Mouse (Mus musculus): Measurements from ENCODE around the gene Mas1. TPM values are rescaled to one million over a fixed set of nuclear protein-coding genes. Genes with fewer than 3 reads are reported as not detected.

Mas1 gene
- polyA plus RNA-seq, 2 experiments = 1.7 to 2.1 TPM

GRCm38 (mm10) chr17:12799368-12800275 lies 68.3 kb downstream of the Mas1 start:
- Histone ChIP-seq H3K4me1 (ENCODE audit: control insufficient read depth, insufficient read depth, low read length) (peaks cover 17% of the 10 kb centered on the region), H3K4me2 (replicated peaks; ENCODE audit: low read depth, low read length, severe bottlenecking) (no peak overlapping the region), H3K9ac (ENCODE audit: low read depth, low read length, severe bottlenecking) (no peak overlapping the region), H3K27ac (replicated peaks; ENCODE audit: low read depth, low read length) (no peak overlapping the region), H3K36me3 (ENCODE audit: control insufficient read depth, insufficient read depth, low read length) (0 out of 2 replicates have a peak, but pooled peaks cover 3% of the 10 kb centered on the region), H3K27me3 (ENCODE audit: control insufficient read depth, insufficient read depth, low read length) (no peaks in the 10 kb centered on the region), H3K4me3 (replicated peaks; ENCODE audit: low read length) (no peak overlapping the region), H3K9me3 (ENCODE audit: control insufficient read depth, low read length) (no peaks in the 10 kb centered on the region)
- TF ChIP-seq POLR2A (IDR thresholded peaks at IDR 0.05; ENCODE audit: borderline replicate concordance, extremely low read depth, insufficient read depth, insufficient read length) = no peak
- ATAC-seq (ENCODE audit: low FRiP score, low read depth) (0 out of 2 replicates have a peak, but pooled peaks have one; percentile 11), DNase-seq (ENCODE audit: low spot score) (peak; percentile 69)
- 75% methylated on average over 12 of the region's 12 CpGs for WGBS

DNA sequence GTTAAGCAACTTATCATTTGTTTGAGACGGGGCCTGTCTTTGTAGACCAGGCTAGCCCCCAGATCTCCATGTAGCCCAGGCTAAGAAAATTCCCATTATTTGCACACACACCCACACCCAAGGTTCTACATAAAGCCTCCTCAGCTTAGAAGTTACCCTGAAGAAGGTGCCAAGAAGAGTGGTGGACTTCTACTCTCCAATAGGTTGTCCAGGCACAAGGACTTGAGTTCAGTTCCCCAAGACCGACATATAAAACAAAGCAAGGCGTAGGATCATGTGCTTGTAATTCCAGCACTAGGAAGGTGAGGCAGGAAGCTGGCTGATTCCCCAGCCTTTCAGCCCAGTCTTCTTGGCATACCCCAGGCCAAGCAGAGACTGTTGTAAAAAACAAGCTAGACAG lies 69.4 kb downstream of the Mas1 start:
- Histone ChIP-seq H3K4me1 (ENCODE audit: control insufficient read depth, insufficient read depth, low read length) (peaks cover 27% of the 10 kb centered on the region), H3K36me3 (ENCODE audit: control insufficient read depth, insufficient read depth, low read length) (0 out of 2 replicates have a peak, but pooled peaks cover 3% of the 10 kb centered on the region), H3K27ac (replicated peaks; ENCODE audit: low read depth, low read length) (no peak overlapping the region), H3K27me3 (ENCODE audit: control insufficient read depth, insufficient read depth, low read length) (no peaks in the 10 kb centered on the region), H3K9me3 (ENCODE audit: control insufficient read depth, low read length) (no peaks in the 10 kb centered on the region), H3K9ac (ENCODE audit: low read depth, low read length, severe bottlenecking) (no peak overlapping the region), H3K4me2 (replicated peaks; ENCODE audit: low read depth, low read length, severe bottlenecking) (no peak overlapping the region), H3K4me3 (replicated peaks; ENCODE audit: low read length) (no peak overlapping the region)
- 80% methylated on average over 3 of the region's 3 CpGs for WGBS
- no peak for ATAC-seq (ENCODE audit: low FRiP score, low read depth)
- no peak for TF ChIP-seq POLR2A (IDR thresholded peaks at IDR 0.05; ENCODE audit: borderline replicate concordance, extremely low read depth, insufficient read depth, insufficient read length)
- DNase-seq (ENCODE audit: low spot score) = no peak

DNA sequence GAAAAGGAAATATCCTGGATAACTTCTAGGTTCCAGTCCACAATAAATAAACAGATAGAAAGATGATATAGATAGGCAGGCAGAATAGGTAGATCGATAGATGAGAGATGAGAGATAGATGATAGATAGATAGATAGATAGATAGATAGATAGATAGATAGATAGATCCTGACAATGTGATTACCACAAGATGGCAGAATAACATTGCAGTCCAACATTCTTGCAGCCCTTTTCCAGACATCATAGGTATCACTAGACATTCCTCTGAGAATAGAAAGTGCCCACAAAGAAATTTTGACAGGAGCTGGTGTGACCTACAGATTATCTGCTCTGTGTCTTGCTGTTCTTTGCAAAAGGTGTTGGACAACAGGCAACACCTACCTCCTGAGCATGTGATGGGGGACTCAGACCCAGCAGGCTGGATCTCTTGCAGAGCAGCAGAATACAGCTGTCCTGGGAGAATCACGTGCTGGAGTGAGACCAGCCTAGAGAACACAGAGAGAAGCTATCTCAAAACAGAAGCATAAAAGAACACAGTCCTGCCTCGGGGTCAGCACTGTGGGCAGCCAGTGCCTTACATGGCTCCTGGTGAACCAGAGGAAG lies 70.4 kb downstream of the Mas1 start:
- WGBS = 71% methylated on average over 3 of the region's 3 CpGs

DNA sequence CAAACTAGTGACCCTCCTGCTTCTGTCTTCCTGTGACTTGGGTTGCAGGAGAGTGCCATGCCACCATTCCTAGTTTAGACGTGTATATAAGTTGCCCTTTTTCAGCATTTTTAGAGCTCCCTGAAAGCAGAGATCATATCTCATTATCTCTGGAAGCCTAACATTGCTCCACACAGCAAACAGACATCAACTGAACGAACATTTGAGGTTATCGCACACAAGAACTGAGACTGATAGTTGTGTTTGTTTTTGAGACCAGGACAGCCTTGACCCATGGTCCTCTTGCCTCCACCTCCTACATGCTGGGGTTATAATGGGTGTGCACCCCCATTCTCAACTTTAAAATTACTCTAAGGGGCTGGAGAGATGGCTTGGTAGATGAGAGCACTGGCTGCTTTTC lies 71.3 kb downstream of the Mas1 start:
- ATAC-seq (ENCODE audit: low FRiP score, low read depth) = no peak
- H3K4me2 ChIP-seq (replicated peaks; ENCODE audit: low read depth, low read length, severe bottlenecking) = no peak overlapping the region

More for the DNA sequence above, 70.4 kb downstream of the Mas1 start:
- Histone ChIP-seq H3K27ac (replicated peaks; ENCODE audit: low read depth, low read length) (no peak overlapping the region), H3K4me1 (ENCODE audit: control insufficient read depth, insufficient read depth, low read length) (peaks cover 37% of the 10 kb centered on the region), H3K4me2 (replicated peaks; ENCODE audit: low read depth, low read length, severe bottlenecking) (no peak overlapping the region), H3K9me3 (ENCODE audit: control insufficient read depth, low read length) (no peaks in the 10 kb centered on the region), H3K4me3 (replicated peaks; ENCODE audit: low read length) (no peak overlapping the region), H3K36me3 (ENCODE audit: control insufficient read depth, insufficient read depth, low read length) (0 out of 2 replicates have a peak, but pooled peaks cover 3% of the 10 kb centered on the region), H3K27me3 (ENCODE audit: control insufficient read depth, insufficient read depth, low read length) (no peaks in the 10 kb centered on the region), H3K9ac (ENCODE audit: low read depth, low read length, severe bottlenecking) (no peak overlapping the region)
- DNase-seq (ENCODE audit: low spot score) = no peak
- TF ChIP-seq POLR2A (IDR thresholded peaks at IDR 0.05; ENCODE audit: borderline replicate concordance, extremely low read depth, insufficient read depth, insufficient read length) = no peak
- ATAC-seq (ENCODE audit: low FRiP score, low read depth) = no peak

GRCm38 (mm10) chr17:12793660-12794406 lies 74.1 kb downstream of the Mas1 start:
- Histone ChIP-seq H3K27ac (replicated peaks; ENCODE audit: low read depth, low read length) (peak overlapping the region; percentile 84), H3K4me3 (replicated peaks; ENCODE audit: low read length) (no peak overlapping the region), H3K27me3 (ENCODE audit: control insufficient read depth, insufficient read depth, low read length) (no peaks in the 10 kb centered on the region), H3K4me2 (replicated peaks; ENCODE audit: low read depth, low read length, severe bottlenecking) (no peak overlapping the region), H3K4me1 (ENCODE audit: control insufficient read depth, insufficient read depth, low read length) (peaks cover 61% of the 10 kb centered on the region), H3K36me3 (ENCODE audit: control insufficient read depth, insufficient read depth, low read length) (0 out of 2 replicates have a peak, but pooled peaks cover 3% of the 10 kb centered on the region), H3K9me3 (ENCODE audit: control insufficient read depth, low read length) (no peaks in the 10 kb centered on the region), H3K9ac (ENCODE audit: low read depth, low read length, severe bottlenecking) (no peak overlapping the region)
- WGBS = 16% methylated on average over 8 of the region's 8 CpGs
- ATAC-seq (ENCODE audit: low FRiP score, low read depth) = peak; percentile 35
- TF ChIP-seq POLR2A (IDR thresholded peaks at IDR 0.05; ENCODE audit: borderline replicate concordance, extremely low read depth, insufficient read depth, insufficient read length) = no peak
- peak; percentile 82 for DNase-seq (ENCODE audit: low spot score)

More for the DNA sequence above, 71.3 kb downstream of the Mas1 start:
- WGBS = 85% methylated on average over 3 of the region's 3 CpGs
- no peak overlapping the region for H3K4me3 ChIP-seq (replicated peaks; ENCODE audit: low read length)
- H3K36me3 ChIP-seq (ENCODE audit: control insufficient read depth, insufficient read depth, low read length) = 0 out of 2 replicates have a peak, but pooled peaks cover 3% of the 10 kb centered on the region
- no peak for TF ChIP-seq POLR2A (IDR thresholded peaks at IDR 0.05; ENCODE audit: borderline replicate concordance, extremely low read depth, insufficient read depth, insufficient read length)
- no peak overlapping the region for H3K27ac ChIP-seq (replicated peaks; ENCODE audit: low read depth, low read length)
- no peak overlapping the region for H3K9ac ChIP-seq (ENCODE audit: low read depth, low read length, severe bottlenecking)
- peaks cover 42% of the 10 kb centered on the region for H3K4me1 ChIP-seq (ENCODE audit: control insufficient read depth, insufficient read depth, low read length)
- DNase-seq (ENCODE audit: low spot score) = no peak
- H3K9me3 ChIP-seq (ENCODE audit: control insufficient read depth, low read length) = no peaks in the 10 kb centered on the region
- H3K27me3 ChIP-seq (ENCODE audit: control insufficient read depth, insufficient read depth, low read length) = no peaks in the 10 kb centered on the region

All from limb, embryonic 14.5 days (tissue).